ENCODE assay signal across 9 mouse cellular contexts in genomic region chr5:142761326-142761983, GRCm38 (mm10). TPM values are rescaled to one million over a fixed set of nuclear protein-coding genes. Genes with fewer than 3 reads are reported as not detected.
A peak's percentile ranks its signal among the peaks of the same experiment; 100 is the strongest.
DNase-seq lines count a peak whose midpoint lies in the region; ATAC-seq and TF ChIP-seq lines count a peak whose summit lies in the region.
"Had no signal": no experiment of that assay in that cellular context is flagged by ENCODE, and none has a peak within 500 bp of the region (broad histone marks: within the 10 kb centered on the region; RNA-seq: fewer than 3 reads in every experiment).

No protein-coding gene starts in this region.

- DNase-seq in forebrain, embryonic 10.5 days (ENCODE audit: extremely low spot score, low spot score): no peak
- peak; percentile 57 to 62 for DNase-seq in frontal cortex, postnatal 14 days (ENCODE audit: low spot score in 2 of 2)
- DNase-seq in left cerebral cortex, adult 2 months (ENCODE audit: extremely low spot score in 1 of 2, low spot score in 2 of 2): peak; percentile 66 to 72
- peak; percentile 71 to 83 for DNase-seq in right cerebral cortex, postnatal 36 days (ENCODE audit: low spot score in 2 of 2)
- DNase-seq in thymus, adult 18-20 months: no peak
- no peak for DNase-seq in lung, postnatal 36 days
- no peak for DNase-seq in B cell, adult 2 months

- no peak overlapping the region for H3K9ac ChIP-seq in forebrain, embryonic 12.5 days

- intact Hi-C loops in left cerebral cortex, adult 2 months (cut with DNase I): loop anchor here (1.0 to 10.0 kb wide), 2 partner anchors 173 to 292 kb away; no protein-coding TSS in a partner anchor

- H3K9me3 ChIP-seq in forebrain, embryonic 12.5 days: no peaks in the 10 kb centered on the region
- no peaks in the 10 kb centered on the region for H3K9me3 ChIP-seq in forebrain, embryonic 10.5 days

- ATAC-seq in forebrain, embryonic 12.5 days (ENCODE audit: low FRiP score): peak; percentile 43; the same call in 1 of the 2 replicates

- H3K27me3 ChIP-seq in forebrain, embryonic 12.5 days: no peaks in the 10 kb centered on the region
- H3K27me3 ChIP-seq in forebrain, embryonic 10.5 days (ENCODE audit: poor library complexity, severe bottlenecking): no peaks in the 10 kb centered on the region

- no peak overlapping the region for H3K4me2 ChIP-seq in forebrain, embryonic 12.5 days

- no peak for TF ChIP-seq CTCF in left cerebral cortex, adult 2 months (IDR thresholded peaks at IDR 0.05)

- H3K36me3 ChIP-seq in forebrain, embryonic 12.5 days (replicated peaks): peaks cover 99% of the 10 kb centered on the region
- peaks cover 100% of the 10 kb centered on the region for H3K36me3 ChIP-seq in forebrain, embryonic 10.5 days (replicated peaks)

- H3K4me1 ChIP-seq in forebrain, embryonic 12.5 days: 0 out of 2 replicates have a peak, but pooled peaks cover 15% of the 10 kb centered on the region
- H3K4me1 ChIP-seq in forebrain, embryonic 10.5 days: no peaks in the 10 kb centered on the region

- peak overlapping the region; percentile 73 for H3K27ac ChIP-seq in forebrain, embryonic 12.5 days
- no peak overlapping the region for H3K27ac ChIP-seq in forebrain, embryonic 10.5 days
- peak overlapping the region; percentile 63 for H3K27ac ChIP-seq in left cerebral cortex, adult 2 months

- H3K4me3 ChIP-seq in forebrain, embryonic 12.5 days (replicated peaks): no peak overlapping the region
- H3K4me3 ChIP-seq in forebrain, embryonic 10.5 days: no peak overlapping the region
- H3K4me3 ChIP-seq in left cerebral cortex, adult 2 months: no peak overlapping the region
- H3K4me3 ChIP-seq: erythroblast, embryonic 14.5 days had no signal

- WGBS in forebrain, embryonic 12.5 days: 74% methylated on average over 16 of the region's 16 CpGs
- 97% methylated on average over 16 of the region's 16 CpGs for WGBS in forebrain, embryonic 10.5 days

RNA-seq across cellular contexts. Expression of gene Tnrc18, which starts 56.0 kb away (rescaled TPM):
- 56.8 and 64.6 TPM in 2 replicates for polyA plus RNA-seq in forebrain, embryonic 12.5 days (2016; fragmentation: Nextera tagmentation; extraction: Ambion mirVana)
- polyA plus RNA-seq in forebrain, embryonic 10.5 days (2016; fragmentation: Nextera tagmentation; extraction: Ambion mirVana): 21.5 and 22.7 TPM in 2 replicates
- 100 to 1,000 TPM; 139 to 141 TPM for total RNA-seq in left cerebral cortex, adult 2 months (2021)

Comparison
In these comparisons a context has a peak if more than half of its experiments do, and no peak if none do; other contexts are left out.
1. DNase-seq: peak in frontal cortex, postnatal 14 days (2 of 2), left cerebral cortex, adult 2 months (2 of 2) and right cerebral cortex, postnatal 36 days (2 of 2); none in forebrain, embryonic 10.5 days (single experiment), thymus, adult 18-20 months (0 of 2), lung, postnatal 36 days (single experiment) and B cell, adult 2 months (0 of 2).